Mouse (Mus musculus) forebrain, embryonic 14.5 days (tissue): ENCODE results near the gene Eif4g1. TPM values are rescaled to one million over a fixed set of nuclear protein-coding genes. Genes with fewer than 3 reads are reported as not detected.

Experiments
- ATAC-seq: fragments of 200-750 bp; cut with Nextera tagmentation; 2 replicates; pipeline ENCODE4 v1.8.0; 2017; ENCODE audit warnings: mild to moderate bottlenecking, moderate library complexity
- DNase-seq: peaks from one replicate; pipeline ENCODE4 v3.0.0-alpha.2; 2015; ENCODE audit warnings: low spot score
- H3K27ac ChIP-seq: fragments of 300-500 bp; sonication (generic); 2 replicates; pipeline ENCODE4 v1.5.1; 2014; ENCODE audit warnings: low read depth, mild to moderate bottlenecking, control low read depth, low read length, moderate library complexity
- H3K27me3 ChIP-seq: fragments of 300-500 bp; sonication (generic); replicated peaks from 2 replicates; pipeline ENCODE4 v1.6.1; 2014; ENCODE audit warnings: low read length, control low read depth, mixed read lengths; ENCODE audit not compliant: control insufficient read depth, insufficient read depth
- H3K36me3 ChIP-seq: fragments of 300-500 bp; sonication (generic); 2 replicates; pipeline ENCODE4 v1.6.1; 2014; ENCODE audit warnings: low read length, control low read depth; ENCODE audit not compliant: control insufficient read depth, insufficient read depth
- H3K4me1 ChIP-seq: fragments of 300-500 bp; sonication (generic); 2 replicates; pipeline ENCODE4 v1.6.1; 2014; ENCODE audit warnings: antibody characterized with exemption, low read length, control low read depth; ENCODE audit not compliant: control insufficient read depth, insufficient read depth
- H3K4me2 ChIP-seq: fragments of 300-500 bp; sonication (generic); 2 replicates; pipeline ENCODE4 v1.6.1; 2014; ENCODE audit warnings: mild to moderate bottlenecking, control low read depth, low read length
- H3K4me3 ChIP-seq: fragments of 300-500 bp; sonication (generic); 2 replicates; pipeline ENCODE4 v1.5.1; 2014; ENCODE audit warnings: low read depth, low read length, control low read depth
- H3K9ac ChIP-seq: fragments of 300-500 bp; sonication (generic); 2 replicates; pipeline ENCODE4 v1.6.1; 2014; ENCODE audit warnings: mild to moderate bottlenecking, low read length, control low read depth, moderate library complexity
- H3K9me3 ChIP-seq: fragments of 300-500 bp; sonication (generic); replicated peaks from 2 replicates; pipeline ENCODE4 v1.6.1; 2016; ENCODE audit warnings: low read length, control low read depth, mixed read lengths; ENCODE audit not compliant: control insufficient read depth
- WGBS: fragments of 180-500 bp; shearing (Covaris S2); extraction: QIAGEN DNeasy Blood & Tissue Kit; methylation state at CpG from one replicate; pipeline ENCODE4 v1.1.7; 2014; 5-methylcytosine and 5-hydroxymethylcytosine counted together
- polyA plus RNA-seq: library from polyadenylated mRNA; unstranded; fragments of >200 nt; fragmentation: Nextera tagmentation; extraction: Ambion mirVana; gene quantifications from 2 replicates; pipeline ENCODE4 v1.2.1, GENCODE M21; 2014

The Eif4g1 gene
- polyA plus RNA-seq, 1 experiment from 2014 or later: 97.6 TPM

DNA sequence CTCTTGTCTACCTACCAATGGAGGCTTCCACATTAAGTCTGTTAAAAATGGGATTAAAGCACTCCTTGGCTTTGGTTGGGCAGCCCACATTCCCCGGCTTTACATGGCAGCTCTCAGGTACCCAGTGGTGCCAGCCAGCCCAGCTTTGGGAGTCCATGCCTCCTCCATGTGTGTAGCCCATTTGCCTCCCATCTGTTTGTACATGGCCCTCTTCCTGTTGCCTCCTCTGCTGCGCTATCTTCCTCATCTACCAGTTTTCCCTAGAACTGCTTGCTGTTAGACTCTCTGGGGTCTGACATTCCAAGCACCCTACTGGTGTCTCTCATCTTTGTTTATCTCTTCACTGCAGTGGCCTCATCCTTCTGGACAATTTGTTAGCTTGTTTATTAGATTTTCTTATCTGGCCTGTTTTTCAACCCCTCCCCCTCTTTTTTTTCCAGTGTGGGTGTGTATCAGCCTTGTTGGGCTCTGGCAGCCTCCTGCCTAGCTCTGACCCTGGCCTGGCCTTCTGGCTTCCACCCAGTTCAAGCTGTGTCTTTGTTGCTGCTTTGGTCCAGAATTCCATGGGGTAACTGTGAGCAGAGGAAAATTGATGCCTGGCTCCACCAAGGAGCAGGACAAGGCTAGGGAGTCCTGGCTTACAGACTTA, 38.4 kb downstream of the Eif4g1 start:
- DNase-seq (no peak), ATAC-seq (no peak)
- no peaks in the 10 kb centered on the region for H3K9me3 ChIP-seq
- peaks cover 8% of the 10 kb centered on the region; the same call in 1 of the 2 replicates for H3K4me1 ChIP-seq
- 88% methylated on average over 2 of the region's 2 CpGs for WGBS
- H3K27ac ChIP-seq: no peak overlapping the region
- H3K27me3 ChIP-seq: no peaks in the 10 kb centered on the region
- peaks cover 46% of the 10 kb centered on the region for H3K36me3 ChIP-seq
- H3K4me3 ChIP-seq: no peak overlapping the region
- no peak overlapping the region for H3K4me2 ChIP-seq
- H3K9ac ChIP-seq: no peak overlapping the region

DNA sequence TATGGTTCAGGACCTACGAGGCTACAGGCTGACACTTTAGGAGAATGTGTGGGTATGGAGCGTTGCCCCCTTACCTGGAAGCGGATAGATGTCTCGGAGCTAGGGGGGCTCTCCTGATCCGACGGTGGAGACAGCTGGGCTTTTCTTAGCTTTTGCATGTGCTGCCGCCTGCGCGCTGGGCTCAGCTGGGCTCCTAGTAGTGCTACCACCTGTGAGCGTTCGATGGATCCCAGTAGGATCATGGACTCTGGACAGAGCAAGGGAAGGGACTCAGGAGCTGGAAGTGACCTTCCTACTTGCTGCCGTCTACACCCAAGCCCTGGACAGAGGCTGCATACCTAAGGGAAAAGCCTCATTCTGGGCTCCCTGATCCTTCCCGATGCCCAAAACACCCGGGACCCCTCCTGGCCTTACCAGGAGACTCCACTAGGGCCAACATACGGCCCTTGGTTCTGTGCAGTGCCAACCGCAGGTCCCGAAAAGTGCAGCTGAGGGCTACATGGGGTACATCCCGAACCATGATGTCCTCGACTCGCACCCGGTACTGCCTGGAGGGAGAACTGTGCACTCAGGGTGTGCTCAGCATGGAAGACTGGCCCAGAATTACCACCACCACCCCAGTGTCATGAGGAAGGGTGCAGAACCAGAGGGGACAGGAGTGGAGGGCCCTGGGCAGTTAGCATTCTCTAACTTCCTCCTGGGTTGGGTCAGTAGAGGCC, 40.3 kb downstream of the Eif4g1 start:
- Histone ChIP-seq H3K9ac (no peak overlapping the region), H3K36me3 (peaks cover 53% of the 10 kb centered on the region), H3K4me3 (no peak overlapping the region), H3K4me1 (no peaks in the 10 kb centered on the region), H3K27ac (no peak overlapping the region), H3K4me2 (no peak overlapping the region), H3K27me3 (no peaks in the 10 kb centered on the region), H3K9me3 (no peaks in the 10 kb centered on the region)
- no peak for DNase-seq
- no peak for ATAC-seq
- 93% methylated on average over 21 of the region's 21 CpGs for WGBS

DNA sequence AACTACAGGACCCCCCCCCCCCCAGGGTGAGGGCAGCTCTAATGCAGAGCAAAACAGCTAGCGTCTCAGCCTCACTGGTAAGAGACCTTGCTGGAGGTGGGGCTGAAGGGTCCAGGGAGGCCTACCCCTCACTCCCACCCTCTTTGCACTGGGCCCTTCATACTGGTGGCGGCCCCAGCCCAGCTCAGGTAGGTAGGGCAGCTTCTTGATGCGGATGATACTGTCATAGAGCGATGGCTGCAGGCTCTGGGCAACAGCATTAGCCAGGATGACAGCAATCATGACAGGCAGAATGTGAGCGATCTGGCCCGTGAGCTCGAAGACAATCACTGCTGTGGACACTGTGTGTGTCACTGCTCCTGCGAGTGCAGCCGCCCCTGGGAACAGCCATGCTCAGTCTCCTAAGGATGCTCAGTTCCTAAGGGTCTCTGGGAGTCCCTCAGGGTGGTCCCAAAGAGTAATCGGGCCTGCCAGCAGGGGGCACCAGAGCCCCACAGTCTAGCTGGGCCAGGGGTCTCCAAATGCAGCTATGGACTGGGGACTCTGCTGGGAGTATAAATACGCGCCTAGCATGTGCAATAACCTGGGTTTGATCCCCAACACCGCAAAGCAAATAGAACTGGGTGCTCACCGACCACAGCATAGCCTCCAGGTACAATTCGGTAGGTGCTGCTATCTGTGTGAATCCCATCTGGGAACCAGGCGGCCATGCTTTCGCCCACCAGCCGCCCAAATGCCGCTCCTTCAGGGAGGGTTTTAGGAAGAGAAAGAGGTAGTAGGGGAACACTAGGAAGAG, 41.0 kb downstream of the Eif4g1 start:
- no peak overlapping the region for H3K27ac ChIP-seq
- peaks cover 3% of the 10 kb centered on the region; the same call in 1 of the 2 replicates for H3K4me1 ChIP-seq
- 72% methylated on average over 19 of the region's 19 CpGs for WGBS
- peak; percentile 80 for DNase-seq
- H3K4me3 ChIP-seq: no peak overlapping the region
- H3K27me3 ChIP-seq: no peaks in the 10 kb centered on the region
- H3K9me3 ChIP-seq: no peaks in the 10 kb centered on the region
- no peak overlapping the region for H3K9ac ChIP-seq
- peak; percentile 81 for ATAC-seq
- H3K36me3 ChIP-seq: peaks cover 49% of the 10 kb centered on the region
- H3K4me2 ChIP-seq: no peak overlapping the region

DNA sequence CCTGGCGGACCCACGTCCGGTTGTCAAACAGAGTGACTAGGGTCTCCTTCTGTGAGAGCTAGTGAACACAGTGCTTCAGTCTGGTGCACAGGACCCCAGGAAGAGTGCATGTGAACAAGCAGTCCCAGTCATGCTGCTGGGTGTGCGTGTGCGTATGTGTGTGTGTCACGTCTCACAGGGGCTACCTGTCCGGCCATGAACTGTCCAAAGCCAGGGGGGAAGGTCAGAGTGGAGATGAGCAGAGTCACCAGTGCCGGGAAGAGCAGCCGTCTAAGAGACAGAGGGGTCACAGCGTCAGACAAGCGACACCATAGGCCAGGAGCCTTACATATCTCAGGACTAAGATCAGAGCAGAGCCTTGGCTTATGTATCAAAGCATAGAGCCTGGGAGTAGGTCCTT, 42.3 kb downstream of the Eif4g1 start:
- Histone ChIP-seq H3K4me1 (peaks cover 13% of the 10 kb centered on the region), H3K9ac (no peak overlapping the region), H3K27me3 (no peaks in the 10 kb centered on the region), H3K4me3 (no peak overlapping the region), H3K4me2 (no peak overlapping the region), H3K36me3 (peaks cover 49% of the 10 kb centered on the region), H3K27ac (no peak overlapping the region), H3K9me3 (no peaks in the 10 kb centered on the region)
- ATAC-seq: no peak
- DNase-seq: no peak
- 92% methylated on average over 11 of the region's 11 CpGs for WGBS

DNA sequence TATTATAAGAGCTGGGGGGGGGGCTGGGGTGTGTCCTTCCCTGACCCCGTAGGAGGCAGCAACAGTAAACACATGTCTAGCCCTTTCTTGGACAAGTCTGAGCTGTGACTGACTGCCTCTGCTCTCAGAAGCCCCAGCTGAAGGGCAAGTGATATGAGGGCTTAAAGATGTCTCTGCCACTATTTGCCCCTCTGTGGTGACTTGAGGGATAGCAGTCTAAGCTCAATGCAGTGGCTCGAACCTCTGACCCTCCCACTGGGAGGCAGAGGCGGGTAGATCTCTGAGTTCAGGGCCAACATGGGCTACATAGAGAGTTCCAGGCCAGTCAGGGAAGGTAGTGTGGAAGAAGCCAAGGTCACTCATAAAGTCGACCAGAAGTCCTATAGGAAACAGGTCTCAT, 42.7 kb downstream of the Eif4g1 start:
- 77% methylated on average over 4 of the region's 4 CpGs for WGBS
- Histone ChIP-seq H3K4me2 (no peak overlapping the region), H3K9me3 (no peaks in the 10 kb centered on the region), H3K4me3 (no peak overlapping the region), H3K27me3 (no peaks in the 10 kb centered on the region), H3K4me1 (peaks cover 14% of the 10 kb centered on the region), H3K9ac (no peak overlapping the region), H3K27ac (no peak overlapping the region), H3K36me3 (peaks cover 47% of the 10 kb centered on the region)
- DNase-seq (no peak), ATAC-seq (no peak)

DNA sequence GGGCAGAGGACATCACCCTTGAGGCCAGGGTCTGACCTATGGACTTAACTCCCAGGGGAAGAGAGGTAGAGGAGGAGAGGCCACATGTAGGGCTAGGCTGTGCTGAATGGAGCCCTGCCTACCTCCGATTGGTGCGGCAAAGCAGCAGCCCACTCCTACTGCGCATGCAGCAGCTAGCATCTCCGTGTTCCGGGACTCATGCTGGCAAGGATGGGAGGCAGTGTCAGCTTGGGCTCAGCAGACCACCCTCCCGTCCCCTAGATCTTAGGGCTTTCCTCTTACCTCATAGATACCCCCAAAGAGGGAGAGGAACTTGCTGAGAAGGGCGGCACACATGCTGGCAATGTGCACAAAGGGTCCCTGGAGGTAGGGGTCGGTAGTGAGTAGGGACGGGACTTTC, 44.1 kb downstream of the Eif4g1 start:
- Histone ChIP-seq H3K4me3 (no peak overlapping the region), H3K36me3 (peaks cover 33% of the 10 kb centered on the region), H3K9me3 (no peaks in the 10 kb centered on the region), H3K9ac (no peak overlapping the region), H3K4me1 (peaks cover 20% of the 10 kb centered on the region), H3K4me2 (no peak overlapping the region), H3K27me3 (no peaks in the 10 kb centered on the region), H3K27ac (no peak overlapping the region)
- DNase-seq: no peak
- ATAC-seq: no peak
- 73% methylated on average over 9 of the region's 9 CpGs for WGBS

DNA sequence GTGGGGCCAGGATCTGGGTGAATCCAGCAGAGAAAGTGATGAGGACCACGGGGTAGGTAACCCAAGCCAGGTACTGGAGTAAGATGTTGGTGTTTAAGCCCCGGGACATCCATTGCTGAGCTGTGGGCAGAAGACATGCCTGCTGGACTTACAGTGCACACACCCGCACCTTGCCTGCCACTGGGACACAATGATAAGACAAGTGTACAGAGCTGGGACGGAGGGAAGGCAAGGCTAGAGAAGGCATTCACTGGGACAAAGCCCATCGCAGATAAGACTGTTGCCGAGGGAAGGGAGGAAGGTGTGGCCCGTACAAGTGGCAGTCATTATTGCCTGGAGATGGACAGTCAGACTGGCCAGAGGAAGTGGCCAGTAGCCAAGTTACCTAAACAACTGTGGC, 44.8 kb downstream of the Eif4g1 start:
- Histone ChIP-seq H3K4me3 (no peak overlapping the region), H3K4me1 (peaks cover 21% of the 10 kb centered on the region), H3K4me2 (no peak overlapping the region), H3K9ac (no peak overlapping the region), H3K36me3 (peaks cover 26% of the 10 kb centered on the region), H3K9me3 (no peaks in the 10 kb centered on the region), H3K27ac (no peak overlapping the region), H3K27me3 (no peaks in the 10 kb centered on the region)
- WGBS: 86% methylated on average over 7 of the region's 7 CpGs
- no peak for DNase-seq
- no peak for ATAC-seq

DNA sequence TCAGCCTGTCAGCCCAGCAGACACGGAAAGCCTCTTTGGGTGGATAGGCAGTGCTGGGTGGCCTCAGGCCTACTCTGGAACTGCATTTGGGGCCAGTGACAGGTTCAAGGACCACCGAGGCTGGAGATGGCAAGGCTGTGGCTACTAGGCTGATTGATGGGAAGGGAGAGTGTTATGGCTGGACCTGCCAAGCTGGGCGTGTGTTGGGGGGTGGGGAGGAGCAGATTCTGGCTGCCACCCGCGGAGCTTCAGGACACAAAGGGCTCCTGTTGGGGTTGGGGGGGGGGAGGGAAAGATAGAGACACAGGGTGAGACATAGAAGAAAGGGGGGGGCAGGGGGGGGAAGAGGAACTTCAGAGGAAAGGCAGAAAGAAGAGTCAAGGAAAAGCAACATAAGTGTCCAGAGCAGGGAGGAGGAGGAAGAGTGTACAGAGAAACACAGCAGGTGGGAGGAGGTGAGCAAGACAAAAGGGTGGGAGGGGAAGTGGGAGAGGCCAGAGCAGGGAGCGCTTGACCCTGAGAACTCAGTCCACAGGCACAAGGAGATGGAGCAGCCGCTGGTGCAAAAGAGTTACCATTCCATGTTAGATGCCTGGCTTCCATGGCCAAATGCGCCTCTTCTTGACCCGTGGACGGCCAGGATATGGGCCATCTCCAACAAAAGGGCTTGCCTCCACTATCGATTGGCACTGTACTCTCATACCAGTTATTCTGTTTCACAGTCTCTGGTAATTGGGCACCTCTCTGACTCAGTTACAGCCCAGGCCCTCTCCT, 46.4 kb downstream of the Eif4g1 start:
- H3K4me1 ChIP-seq: peaks cover 29% of the 10 kb centered on the region
- 22% methylated on average over 11 of the region's 11 CpGs for WGBS
- H3K27me3 ChIP-seq: no peaks in the 10 kb centered on the region
- DNase-seq (no peak), ATAC-seq (no peak)
- peaks cover 25% of the 10 kb centered on the region for H3K36me3 ChIP-seq
- H3K4me3 ChIP-seq: peak overlapping the region; percentile 64
- H3K27ac ChIP-seq: no peak overlapping the region
- peak overlapping the region; percentile 76 for H3K4me2 ChIP-seq
- peak overlapping the region; percentile 81; the same call in 1 of the 2 replicates for H3K9ac ChIP-seq
- no peaks in the 10 kb centered on the region for H3K9me3 ChIP-seq
